Mouse (Mus musculus): ENCODE data around the gene Mindy1.
"Not testable (repeated sequence)": the region's sequence is repeated elsewhere in the genome, so short reads cannot be mapped to it uniquely, and the experiment has no call there.

Gene Mindy1

GRCm38 (mm10) chr3:95324454-95325144, 43.5 kb downstream of the Mindy1 start:
- DNase-seq: no peak

GRCm38 (mm10) chr3:95328803-95329404, 47.8 kb downstream of the Mindy1 start:
- DNase-seq: no peak

GRCm38 (mm10) chr3:95331528-95331927, 50.4 kb downstream of the Mindy1 start:
- DNase-seq: no peak

- DNase-seq: no peak
These were observed 56.2 kb downstream of the Mindy1 start for GRCm38 (mm10) chr3:95337345-95337744.

GRCm38 (mm10) chr3:95338251-95338650, 57.1 kb downstream of the Mindy1 start:
- no peak for DNase-seq

- DNase-seq: not testable (repeated sequence)
These were observed 62.3 kb downstream of the Mindy1 start for GRCm38 (mm10) chr3:95343356-95344000.
